Mouse (Mus musculus) layer of hippocampus, adult 8-10 months (tissue): ENCODE data around the gene P2rx5. TPM values are rescaled to one million over a fixed set of nuclear protein-coding genes. Genes with fewer than 3 reads are reported as not detected.

Source experiments
- total RNA-seq, 4 experiments: library from RNA; stranded (reverse); gene quantifications; 2 replicates each; pipeline ENCODE4 v1.2.4; 2022

Gene P2rx5
- total RNA-seq, 4 experiments from 2014 or later: 1.7 to 4.1 (median 2.8) TPM

Other genes with a start within 250 kb of the P2rx5 start
- gene Atp2a3, start 199.3 kb upstream of the P2rx5 start, total RNA-seq: 1 to 10 TPM; 6.0 to 8.9 (median 6.3) TPM
- under 1 TPM in 3 of 4 experiments, not detected in 1; 0.45 to 0.55 (median 0.54) TPM for gene P2rx1, start 161.3 kb upstream of the P2rx5 start, total RNA-seq
- 100 to 1,000 TPM; 123 to 167 (median 149) TPM for gene Camkk1, start 141.4 kb upstream of the P2rx5 start, total RNA-seq
- gene Ncbp3, start 112.6 kb upstream of the P2rx5 start, total RNA-seq: 10 to 100 TPM in 3 of 4 experiments, 1 to 10 TPM in 1; 9.3 to 12.1 (median 11.3) TPM
- under 1 TPM; 0.16 to 0.21 (median 0.18) TPM for gene Itgae, start 69.8 kb upstream of the P2rx5 start, total RNA-seq
- under 1 TPM in 3 of 4 experiments, not detected in 1; 0.19 to 0.48 (median 0.25) TPM for gene Haspin, start 22.1 kb upstream of the P2rx5 start, total RNA-seq
- gene Emc6, start 16.6 kb downstream of the P2rx5 start, total RNA-seq: 10 to 100 TPM; 39.6 to 49.2 (median 44.0) TPM
- 10 to 100 TPM in 2 of 4 experiments, 1 to 10 TPM in 2; 7.9 to 13.1 (median 10.5) TPM for gene Tax1bp3, start 16.7 kb downstream of the P2rx5 start, total RNA-seq
- 10 to 100 TPM; 19.0 to 30.4 (median 24.5) TPM for gene Ctns, start 38.6 kb downstream of the P2rx5 start, total RNA-seq
- gene Shpk, start 39.0 kb downstream of the P2rx5 start, total RNA-seq: 1 to 10 TPM; 3.3 to 5.1 (median 4.2) TPM
- gene Trpv1, start 73.9 kb downstream of the P2rx5 start, total RNA-seq: not detected
- gene Trpv3, start 107.0 kb downstream of the P2rx5 start, total RNA-seq: under 1 TPM; 0.49 to 0.67 (median 0.58) TPM
- gene Aspa, start 169.2 kb downstream of the P2rx5 start, total RNA-seq: 10 to 100 TPM; 15.1 to 20.2 (median 18.3) TPM
- gene Gm49340, start 169.3 kb downstream of the P2rx5 start, total RNA-seq: not detected
- under 1 TPM in 1 of 4 experiments, not detected in 3; 0.29 TPM for gene Spata22, start 169.3 kb downstream of the P2rx5 start, total RNA-seq
- not detected for gene Olfr20, start 190.4 kb downstream of the P2rx5 start, total RNA-seq
- not detected for gene Olfr376, start 210.8 kb downstream of the P2rx5 start, total RNA-seq
- not detected for gene Olfr1, start 239.2 kb downstream of the P2rx5 start, total RNA-seq